Mouse (Mus musculus) midbrain, postnatal 0 days (tissue): ENCODE data around the gene Il25. TPM values are rescaled to one million over a fixed set of nuclear protein-coding genes. Genes with fewer than 3 reads are reported as not detected.

Source experiments
- ATAC-seq: fragments of 200-750 bp; cut with Nextera tagmentation; 2 replicates; pipeline ENCODE4 v1.8.0; 2017; ENCODE audit warnings: moderate number of reproducible peaks, mild to moderate bottlenecking, moderate TSS enrichment, moderate library complexity; ENCODE audit not compliant: low FRiP score
- DNase-seq: peaks from one replicate; pipeline ENCODE4 v3.0.0-alpha.2; 2015; ENCODE audit warnings: low spot score
- H3K27ac ChIP-seq: fragments of 300-500 bp; sonication (generic); 2 replicates; pipeline ENCODE4 v1.5.1; 2014; ENCODE audit warnings: low read depth, mild to moderate bottlenecking, low read length, mixed read lengths
- H3K27me3 ChIP-seq: fragments of 300-500 bp; sonication (generic); 2 replicates; pipeline ENCODE4 v1.6.1; 2014; ENCODE audit warnings: low read length, control low read depth, mixed read lengths; ENCODE audit not compliant: insufficient read depth
- H3K36me3 ChIP-seq: fragments of 300-500 bp; sonication (generic); 2 replicates; pipeline ENCODE4 v1.6.1; 2014; ENCODE audit warnings: low read length, control low read depth, mixed read lengths; ENCODE audit not compliant: insufficient read depth
- H3K4me1 ChIP-seq: fragments of 300-500 bp; sonication (generic); 2 replicates; pipeline ENCODE4 v1.6.1; 2014; ENCODE audit warnings: mild to moderate bottlenecking, control low read depth, antibody characterized with exemption, low read length, mixed read lengths; ENCODE audit not compliant: insufficient read depth
- H3K4me2 ChIP-seq: fragments of 300-500 bp; sonication (generic); 2 replicates; pipeline ENCODE4 v1.6.1; 2014; ENCODE audit warnings: low read depth, mild to moderate bottlenecking, low read length, mixed read lengths; ENCODE audit not compliant: poor library complexity, severe bottlenecking
- H3K4me3 ChIP-seq: fragments of 300-500 bp; sonication (generic); 2 replicates; pipeline ENCODE4 v1.5.1; 2014; ENCODE audit warnings: low read depth, mild to moderate bottlenecking, low read length, moderate library complexity
- H3K9ac ChIP-seq: fragments of 300-500 bp; sonication (generic); replicated peaks from 2 replicates; pipeline ENCODE4 v1.6.1; 2014; ENCODE audit warnings: mild to moderate bottlenecking, low read length, moderate library complexity, mixed read lengths; ENCODE audit not compliant: poor library complexity, severe bottlenecking
- H3K9me3 ChIP-seq: fragments of 300-500 bp; sonication (generic); 2 replicates; pipeline ENCODE4 v1.6.1; 2016; ENCODE audit warnings: low read length, control low read depth
- CTCF ChIP-seq: IDR thresholded peaks from 2 replicates; pipeline ENCODE4 v1.5.1; 2016; ENCODE audit warnings: antibody characterized with exemption, mild to moderate bottlenecking
- WGBS: fragments of 180-500 bp; shearing (Covaris S2); extraction: QIAGEN DNeasy Blood & Tissue Kit; methylation state at CpG from one replicate; pipeline ENCODE4 v1.1.7; 2014; 5-methylcytosine and 5-hydroxymethylcytosine counted together
- polyA plus RNA-seq: library from polyadenylated mRNA; unstranded; fragments of >200 nt; fragmentation: Nextera tagmentation; extraction: Ambion mirVana; gene quantifications from 2 replicates; pipeline ENCODE4 v1.2.1, GENCODE M21; 2015
- total RNA-seq: library from RNA; depleted of rRNA; stranded (reverse); fragments of >200 nt; gene quantifications from 2 replicates; pipeline ENCODE4 v1.2.3, GENCODE M21; 2014

The Il25 gene
- total and polyA plus RNA-seq, 2 experiments from 2014 or later: 0.38 TPM; not detected in 1

DNA sequence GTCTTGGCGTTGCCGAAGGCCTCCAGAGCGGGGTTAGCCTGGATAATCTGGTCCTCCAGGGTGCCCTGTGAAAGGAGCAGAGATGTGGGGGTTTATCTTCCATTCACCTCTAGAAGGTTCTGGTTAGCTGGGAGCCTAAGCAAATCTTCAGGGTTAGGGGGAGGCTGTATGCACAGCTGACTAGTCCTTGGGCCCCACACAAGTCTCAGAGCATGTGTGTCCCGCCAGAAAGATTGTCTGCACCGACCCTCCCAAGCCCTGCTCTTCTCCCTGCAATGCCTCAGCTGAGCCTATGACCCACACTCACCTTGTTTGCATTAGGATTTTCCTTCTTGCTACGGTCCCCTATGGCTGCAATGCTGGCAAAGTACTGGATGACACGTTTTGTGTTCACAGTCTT, 30.2 kb downstream of the Il25 start:
- no peaks in the 10 kb centered on the region for H3K27me3 ChIP-seq
- no peaks in the 10 kb centered on the region for H3K9me3 ChIP-seq
- no peaks in the 10 kb centered on the region for H3K4me1 ChIP-seq
- no peak overlapping the region for H3K9ac ChIP-seq
- H3K4me3 ChIP-seq: no peak overlapping the region
- DNase-seq (no peak), ATAC-seq (no peak)
- no peak overlapping the region for H3K27ac ChIP-seq
- 85% methylated on average over 7 of the region's 7 CpGs for WGBS
- H3K36me3 ChIP-seq: no peaks in the 10 kb centered on the region
- TF ChIP-seq CTCF: no peak
- no peak overlapping the region for H3K4me2 ChIP-seq

DNA sequence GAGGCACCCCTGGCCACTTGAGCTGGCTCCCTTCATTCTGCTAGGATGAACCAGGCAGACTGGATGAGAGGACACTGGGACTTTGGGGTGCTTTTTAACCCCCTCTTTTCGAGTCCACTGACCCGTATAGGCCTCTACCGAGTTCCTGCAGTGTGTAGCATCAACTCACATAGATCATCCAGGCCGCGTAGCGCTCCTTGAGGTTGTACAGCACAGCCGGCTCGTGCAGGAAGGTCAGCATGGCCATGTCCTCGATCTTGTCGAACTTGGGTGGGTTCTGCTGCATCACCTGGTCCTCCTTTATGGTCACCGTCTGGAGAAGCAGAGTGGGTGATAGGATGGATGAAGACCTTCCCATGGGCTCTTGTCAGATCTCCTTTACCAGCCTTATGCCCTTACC, 31.2 kb downstream of the Il25 start:
- no peak for TF ChIP-seq CTCF
- no peak overlapping the region for H3K4me3 ChIP-seq
- WGBS: 84% methylated on average over 11 of the region's 11 CpGs
- no peak overlapping the region for H3K27ac ChIP-seq
- H3K27me3 ChIP-seq: no peaks in the 10 kb centered on the region
- no peaks in the 10 kb centered on the region for H3K4me1 ChIP-seq
- no peaks in the 10 kb centered on the region for H3K9me3 ChIP-seq
- no peak overlapping the region for H3K9ac ChIP-seq
- no peak overlapping the region for H3K4me2 ChIP-seq
- no peak for ATAC-seq
- no peak for DNase-seq
- H3K36me3 ChIP-seq: no peaks in the 10 kb centered on the region

DNA sequence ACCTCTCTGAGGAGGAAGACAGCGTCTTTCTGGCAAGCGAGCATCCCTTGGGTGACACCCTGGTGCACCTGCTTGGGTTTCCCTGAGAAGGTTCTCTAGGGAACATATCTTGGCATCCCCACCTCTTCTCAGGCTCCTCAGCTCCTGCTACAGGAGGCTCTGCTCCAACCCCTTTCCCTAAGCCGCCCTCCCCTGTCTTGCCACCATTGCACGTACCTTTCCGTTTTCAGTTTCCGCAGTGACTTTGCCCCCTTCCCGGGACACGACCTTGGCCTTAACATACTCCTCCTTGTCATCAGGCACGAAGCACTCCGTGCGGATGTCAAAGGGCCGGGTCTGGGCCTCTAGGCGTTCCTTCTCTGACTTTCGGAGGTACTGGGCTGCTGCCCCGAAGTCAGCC, 32.5 kb downstream of the Il25 start:
- TF ChIP-seq CTCF: no peak
- H3K9me3 ChIP-seq: no peaks in the 10 kb centered on the region
- 86% methylated on average over 15 of the region's 15 CpGs for WGBS
- H3K4me2 ChIP-seq: no peak overlapping the region
- H3K9ac ChIP-seq: no peak overlapping the region
- DNase-seq: no peak
- H3K4me1 ChIP-seq: no peaks in the 10 kb centered on the region
- no peak overlapping the region for H3K27ac ChIP-seq
- no peaks in the 10 kb centered on the region for H3K36me3 ChIP-seq
- no peak for ATAC-seq
- no peaks in the 10 kb centered on the region for H3K27me3 ChIP-seq
- no peak overlapping the region for H3K4me3 ChIP-seq

DNA sequence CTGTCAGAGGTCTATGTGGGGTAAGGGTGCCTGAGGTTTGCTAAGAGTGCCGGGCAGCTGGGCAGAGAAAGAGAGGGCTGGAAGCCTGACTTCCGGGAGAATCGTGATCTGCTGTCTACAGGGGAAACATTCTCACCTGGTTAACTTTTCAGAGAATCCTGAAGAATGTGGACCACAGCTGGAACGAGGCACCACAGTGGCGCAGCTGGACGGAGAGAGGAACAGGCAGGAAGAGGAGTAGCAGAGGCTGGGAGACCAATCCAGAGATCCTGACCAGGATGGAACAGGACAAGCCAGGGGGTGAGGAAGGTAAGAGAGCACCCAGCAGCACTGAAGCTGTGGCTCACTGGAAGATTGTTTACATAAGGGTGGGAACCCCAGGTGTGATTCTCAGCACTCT, 33.1 kb downstream of the Il25 start:
- DNase-seq (no peak), ATAC-seq (no peak)
- no peaks in the 10 kb centered on the region for H3K27me3 ChIP-seq
- H3K9ac ChIP-seq: no peak overlapping the region
- H3K27ac ChIP-seq: no peak overlapping the region
- no peak for TF ChIP-seq CTCF
- H3K4me1 ChIP-seq: no peaks in the 10 kb centered on the region
- WGBS: 79% methylated on average over 6 of the region's 6 CpGs
- H3K9me3 ChIP-seq: no peaks in the 10 kb centered on the region
- H3K4me3 ChIP-seq: no peak overlapping the region
- H3K4me2 ChIP-seq: no peak overlapping the region
- no peaks in the 10 kb centered on the region for H3K36me3 ChIP-seq

DNA sequence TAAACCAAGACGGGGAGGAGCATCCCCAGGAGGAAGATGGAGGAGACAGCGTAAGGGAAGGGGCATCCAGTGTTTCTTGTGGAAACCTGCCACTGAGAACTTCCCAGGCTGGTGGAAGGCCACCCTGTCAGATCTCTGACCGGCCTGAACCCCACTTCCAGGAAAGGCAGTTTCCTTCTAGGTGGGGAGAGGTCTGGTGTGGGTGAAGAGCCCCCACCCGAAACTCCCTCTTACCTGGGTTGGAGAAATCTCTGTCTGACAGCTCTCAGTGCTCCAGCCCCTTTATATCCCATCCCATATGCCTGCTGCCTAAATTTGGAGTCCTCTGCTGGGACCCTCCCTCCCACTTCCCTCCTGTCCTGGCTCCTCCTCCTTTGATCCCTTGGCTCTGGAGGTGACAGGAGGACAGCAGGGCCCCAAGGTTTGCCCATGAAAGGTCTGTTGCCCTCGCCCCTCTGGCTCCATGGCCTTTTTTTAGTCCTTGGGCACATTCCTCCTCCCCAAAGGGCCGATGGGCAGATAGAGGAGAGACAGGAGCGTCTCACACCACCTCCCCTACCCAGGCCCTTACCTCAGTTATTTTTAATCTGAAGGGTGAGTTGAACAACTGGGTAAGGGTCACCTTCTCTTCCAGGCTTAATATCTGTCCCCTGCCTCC, 34.0 kb downstream of the Il25 start, which contains the start of gene Myh6:
Gene Myh6, minus strand, starts transcription at position 608 of the 658 bp plus-strand sequence.
- Histone ChIP-seq H3K27ac (no peak within 1 kb of the TSS), H3K9me3 (no peaks in the 10 kb centered on the region), H3K27me3 (no peaks in the 10 kb centered on the region), H3K36me3 (no peaks in the 10 kb centered on the region), H3K4me3 (no peak within 1 kb of the TSS), H3K9ac (no peak within 1 kb of the TSS), H3K4me2 (no peak within 1 kb of the TSS), H3K4me1 (no peaks in the 10 kb centered on the region)
- WGBS: 74% methylated on average over 7 of the region's 7 CpGs
- ATAC-seq (no peak), DNase-seq (no peak)
- no peak for TF ChIP-seq CTCF

DNA sequence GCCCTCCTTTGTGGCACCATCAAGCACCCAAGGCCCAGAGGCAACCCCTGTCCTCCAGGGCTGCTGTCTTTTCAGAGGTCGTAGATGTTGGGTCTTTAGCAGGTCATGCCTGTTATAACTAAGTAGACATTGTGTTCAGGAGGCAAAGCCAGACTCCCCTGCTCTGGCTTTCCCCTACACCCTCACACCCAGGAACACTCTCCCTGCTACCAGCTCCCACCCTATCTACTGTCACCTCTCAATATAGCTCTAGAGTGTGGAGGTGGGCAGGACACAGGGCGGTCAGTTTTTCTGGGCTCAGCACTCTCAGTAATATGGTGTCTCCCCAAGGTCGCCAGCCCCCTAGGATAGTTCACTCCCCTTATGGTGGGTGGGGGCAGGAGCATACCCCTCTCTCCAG, 35.4 kb downstream of the Il25 start:
- no peak overlapping the region for H3K4me2 ChIP-seq
- ATAC-seq: no peak
- H3K27me3 ChIP-seq: no peaks in the 10 kb centered on the region
- no peak for TF ChIP-seq CTCF
- H3K9me3 ChIP-seq: no peaks in the 10 kb centered on the region
- H3K9ac ChIP-seq: no peak overlapping the region
- 89% methylated on average over 3 of the region's 3 CpGs for WGBS
- DNase-seq: no peak
- no peak overlapping the region for H3K4me3 ChIP-seq
- H3K27ac ChIP-seq: no peak overlapping the region
- no peaks in the 10 kb centered on the region for H3K4me1 ChIP-seq
- H3K36me3 ChIP-seq: no peaks in the 10 kb centered on the region
